Mouse (Mus musculus) C2C12 (cell line): ENCODE measurements at regions not wholly inside any gene's neighbourhood (a gene's known extent, or its start where the extent isn't known, plus 50 kb on each side); places are given as distances from the start of the nearest gene placed in this dataset.

Source experiments
- CEBPB ChIP-seq: IDR thresholded peaks from one replicate; pipeline ENCODE4 v1.6.1; 2011; ENCODE audit warnings: low read depth, mild to moderate bottlenecking, control low read depth, moderate library complexity
- CTCF ChIP-seq: IDR thresholded peaks from one replicate; pipeline ENCODE4 v1.5.1; 2011; ENCODE audit not compliant: control insufficient read depth, insufficient read depth, insufficient read length
- MAX ChIP-seq: IDR thresholded peaks from one replicate; pipeline ENCODE4 v1.6.1; 2011; ENCODE audit warnings: mild to moderate bottlenecking, control low read depth
- MYOD1 ChIP-seq: IDR thresholded peaks from one replicate; pipeline ENCODE4 v1.6.1; 2011; ENCODE audit warnings: low read depth; ENCODE audit not compliant: control insufficient read depth, insufficient read length
- MYOG ChIP-seq: IDR thresholded peaks from one replicate; pipeline ENCODE4 v1.6.1; 2011; ENCODE audit not compliant: control insufficient read depth, insufficient read length; ENCODE audit errors: extremely low read depth
- USF1 ChIP-seq: IDR thresholded peaks from one replicate; pipeline ENCODE4 v1.6.1; 2011; ENCODE audit warnings: low read depth, mild to moderate bottlenecking, control low read depth, moderate library complexity

- TF ChIP-seq MYOD1 (no peak), CTCF (no peak), USF1 (no peak), CEBPB (no peak), MYOG (no peak), MAX (no peak)
Measured at GRCm38 (mm10) chr13:110752746-110753145, 357.9 kb downstream of the Plk2 start.
